Mouse (Mus musculus) MEL (cell line): Measurements from ENCODE around the gene Riox1. TPM values are rescaled to one million over a fixed set of nuclear protein-coding genes. Genes with fewer than 3 reads are reported as not detected.

ENCODE experiments used
- DNase-seq: peaks from one replicate; pipeline ENCODE4 v3.0.0; 2011; ENCODE audit warnings: low read depth, low spot score
- H3K27ac ChIP-seq: 2 replicates; pipeline ENCODE4 v1.5.1; 2012; ENCODE audit warnings: low read depth, mild to moderate bottlenecking, control low read depth, low read length, moderate library complexity; ENCODE audit not compliant: control insufficient read depth
- H3K27me3 ChIP-seq, 2 experiments: fragments of 150-350 bp in 1 of 2; sonication (generic) in 1 of 2; 2 replicates each; pipeline ENCODE4 v1.6.1; 2012; ENCODE audit warnings: low read length in 2 of 2, mild to moderate bottlenecking in 2 of 2, improper control_type of control experiment in 1 of 2, moderate library complexity in 1 of 2; ENCODE audit not compliant: insufficient read depth in 2 of 2, control insufficient read depth in 1 of 2
- H3K36me3 ChIP-seq, 2 experiments: 2 replicates each; pipeline ENCODE4 v1.6.1; 2012 to 2014; ENCODE audit warnings: low read length in 2 of 2, improper control_type of control experiment in 1 of 2, inconsistent platforms in 1 of 2, mild to moderate bottlenecking in 1 of 2; ENCODE audit not compliant: insufficient read depth in 2 of 2, control insufficient read depth in 1 of 2
- H3K4me1 ChIP-seq, 2 experiments: fragments of 150-350 bp in 1 of 2; sonication (generic) in 1 of 2; 2 replicates each; pipeline ENCODE4 v1.6.1; 2012; ENCODE audit warnings: low read length in 2 of 2, improper control_type of control experiment in 1 of 2, mild to moderate bottlenecking in 1 of 2; ENCODE audit not compliant: insufficient read depth in 2 of 2, control insufficient read depth in 1 of 2
- H3K4me3 ChIP-seq, 2 experiments: fragments of 150-350 bp in 1 of 2; sonication (generic) in 1 of 2; 2 replicates each; pipeline ENCODE4 v1.5.1; 2012; ENCODE audit warnings: low read depth in 2 of 2, low read length in 2 of 2, mild to moderate bottlenecking in 2 of 2, moderate library complexity in 2 of 2, control low read depth in 1 of 2, improper control_type of control experiment in 1 of 2; ENCODE audit not compliant: control insufficient read depth in 1 of 2, insufficient read depth in 1 of 2
- H3K79me2 ChIP-seq: 2 replicates; pipeline ENCODE4 v1.6.1; 2012; ENCODE audit warnings: mild to moderate bottlenecking, low read length, moderate library complexity; ENCODE audit not compliant: control insufficient read depth, poor library complexity, insufficient read depth
- H3K9ac ChIP-seq: 2 replicates; pipeline ENCODE4 v1.6.1; 2012; ENCODE audit warnings: low read depth, mild to moderate bottlenecking, control low read depth, low read length, moderate library complexity; ENCODE audit not compliant: control insufficient read depth, poor library complexity, severe bottlenecking
- H3K9me3 ChIP-seq: fragments of 150-350 bp; sonication (generic); replicated peaks from 2 replicates; pipeline ENCODE4 v1.6.1; 2012; ENCODE audit warnings: mild to moderate bottlenecking, low read length, improper control_type of control experiment, moderate library complexity; ENCODE audit not compliant: insufficient read depth
- CHD1 ChIP-seq: IDR thresholded peaks from 2 replicates; pipeline ENCODE4 v1.6.1; 2012; ENCODE audit warnings: low read depth, mild to moderate bottlenecking, inconsistent platforms, low read length, improper control_type of control experiment
- CTCF ChIP-seq, 3 experiments: IDR thresholded peaks in 2 of 3; conservative IDR thresholded peaks in 1 of 3; 2 replicates each; pipeline ENCODE4 v1.5.1; 2011 to 2012; ENCODE audit warnings: low read length in 3 of 3, low read depth in 2 of 3, mild to moderate bottlenecking in 2 of 3, improper control_type of control experiment in 1 of 3, inconsistent platforms in 1 of 3, mixed read lengths in 1 of 3, moderate library complexity in 1 of 3; ENCODE audit not compliant: control insufficient read depth in 1 of 3, insufficient read depth in 1 of 3, poor library complexity in 1 of 3, severe bottlenecking in 1 of 3
- ETS1 ChIP-seq: IDR thresholded peaks from 2 replicates; pipeline ENCODE4 v1.6.1; 2012; ENCODE audit warnings: low read depth, mild to moderate bottlenecking, inconsistent platforms, low read length, improper control_type of control experiment, moderate library complexity
- GABPA ChIP-seq: IDR thresholded peaks from 2 replicates; pipeline ENCODE4 v1.6.1; 2012; ENCODE audit warnings: low read depth, mild to moderate bottlenecking, inconsistent platforms, low read length, improper control_type of control experiment, moderate library complexity
- GATA1 ChIP-seq: IDR thresholded peaks from 2 replicates; pipeline ENCODE4 v1.6.1; 2011; ENCODE audit warnings: low read depth, low read length, improper control_type of control experiment
- JUND ChIP-seq: IDR thresholded peaks from 2 replicates; pipeline ENCODE4 v1.6.1; 2011; ENCODE audit warnings: low read depth, mild to moderate bottlenecking, improper control_type of control experiment, low read length
- MAX ChIP-seq: IDR thresholded peaks from 2 replicates; pipeline ENCODE4 v1.6.1; 2011; ENCODE audit warnings: low read length, improper control_type of control experiment
- MYB ChIP-seq: IDR thresholded peaks from 2 replicates; pipeline ENCODE4 v1.6.1; 2011; ENCODE audit warnings: mild to moderate bottlenecking, low read depth, low read length, improper control_type of control experiment
- MYC ChIP-seq: IDR thresholded peaks from 2 replicates; pipeline ENCODE4 v1.6.1; 2011; ENCODE audit warnings: low read depth, mild to moderate bottlenecking, low read length, improper control_type of control experiment, moderate library complexity
- NELFE ChIP-seq: IDR thresholded peaks from 2 replicates; pipeline ENCODE4 v1.6.1; 2011; ENCODE audit warnings: low read depth, low read length, improper control_type of control experiment
- POLR2AphosphoS5 ChIP-seq: IDR thresholded peaks from 2 replicates; pipeline ENCODE4 v1.6.1; 2012; ENCODE audit warnings: low read depth, borderline replicate concordance, mild to moderate bottlenecking, inconsistent platforms, low read length, moderate library complexity, mixed read lengths
- RAD21 ChIP-seq: IDR thresholded peaks from 2 replicates; pipeline ENCODE4 v1.6.1; 2011; ENCODE audit warnings: mild to moderate bottlenecking, low read depth, low read length, improper control_type of control experiment
- SIN3A ChIP-seq: IDR thresholded peaks from 2 replicates; pipeline ENCODE4 v1.6.1; 2012; ENCODE audit warnings: low read length, improper control_type of control experiment, inconsistent platforms
- SMC3 ChIP-seq: IDR thresholded peaks from 2 replicates; pipeline ENCODE4 v1.6.1; 2011; ENCODE audit warnings: low read depth, low read length, improper control_type of control experiment
- TAL1 ChIP-seq: IDR thresholded peaks from 2 replicates; pipeline ENCODE4 v1.6.1; 2012; ENCODE audit warnings: mild to moderate bottlenecking, inconsistent platforms, low read length, moderate library complexity, mixed read lengths
- USF2 ChIP-seq, 2 experiments: IDR thresholded peaks; 2 replicates each; pipeline ENCODE4 v1.6.1; 2011 to 2012; ENCODE audit warnings: improper control_type of control experiment in 2 of 2, low read length in 2 of 2, borderline replicate concordance in 1 of 2, inconsistent platforms in 1 of 2, low read depth in 1 of 2, mild to moderate bottlenecking in 1 of 2; ENCODE audit not compliant: insufficient read depth in 1 of 2
- ZC3H11A ChIP-seq: IDR thresholded peaks from 2 replicates; pipeline ENCODE4 v1.6.1; 2012; ENCODE audit warnings: low read depth, mild to moderate bottlenecking, inconsistent platforms, low read length, improper control_type of control experiment
- polyA plus RNA-seq, 2 experiments: library from polyadenylated mRNA; stranded (reverse) in 1 of 2; unstranded in 1 of 2; fragments of >175 nt in 1 of 2; fragments of >200 nt in 1 of 2; gene quantifications; 2 replicates each; pipeline versions ENCODE4 v1.2.1 to v1.2.4; 2012; ENCODE audit warnings: low replicate concordance in 2 of 2, low read depth in 1 of 2; ENCODE audit not compliant: insufficient read length in 2 of 2, insufficient read depth in 1 of 2, missing spikeins in 1 of 2
- total RNA-seq: library from RNA; depleted of rRNA; stranded (reverse); fragments of 300-350 nt; gene quantifications from 2 replicates; pipeline ENCODE4 v1.2.3, GENCODE M21; 2012

Gene Riox1
- total and polyA plus RNA-seq, 3 experiments = 46.6 to 47.1 TPM; not detected in 1

DNA sequence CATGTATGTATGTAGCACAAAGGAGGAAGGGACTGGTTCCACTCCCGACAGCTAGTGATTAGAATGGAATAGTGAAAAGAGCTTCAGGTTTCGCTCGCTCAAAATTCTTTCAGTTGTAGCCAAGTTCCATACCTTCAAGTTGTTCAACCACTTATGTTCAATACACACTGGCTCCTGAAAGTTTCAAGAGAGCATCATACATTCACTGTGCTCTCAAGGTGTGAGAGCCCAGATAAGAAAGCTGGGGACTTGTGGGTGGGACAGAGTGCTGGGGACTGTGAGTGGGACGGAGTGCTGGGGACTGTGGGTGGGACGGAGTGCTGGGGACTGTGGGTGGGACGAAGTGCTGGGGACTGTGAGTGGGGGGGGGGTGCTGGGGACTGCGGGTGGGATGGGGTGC lies 14.8 kb downstream of the Riox1 start:
- DNase-seq = no peak
- TF ChIP-seq GATA1 (no peak), MYB (no peak), USF2 (IDR thresholded peaks at IDR 0.05; ENCODE audit: borderline replicate concordance in 1 of 2, insufficient read depth in 1 of 2, low read depth in 1 of 2, low read length in 2 of 2) (no peak), GABPA (no peak), NELFE (no peak), POLR2AphosphoS5 (no peak)
- Histone ChIP-seq H3K4me3 (no peak overlapping the region), H3K4me1 (peaks cover 0 to 3% of the 10 kb centered on the region in 2 experiments; a peak in 1 of 4 replicates), H3K27ac (no peak overlapping the region), H3K79me2 (no peaks in the 10 kb centered on the region), H3K27me3 (no peaks in the 10 kb centered on the region; a peak in 1 of 4 replicates), H3K9me3 (no peaks in the 10 kb centered on the region), H3K9ac (no peak overlapping the region), H3K36me3 (no peaks in the 10 kb centered on the region)

DNA sequence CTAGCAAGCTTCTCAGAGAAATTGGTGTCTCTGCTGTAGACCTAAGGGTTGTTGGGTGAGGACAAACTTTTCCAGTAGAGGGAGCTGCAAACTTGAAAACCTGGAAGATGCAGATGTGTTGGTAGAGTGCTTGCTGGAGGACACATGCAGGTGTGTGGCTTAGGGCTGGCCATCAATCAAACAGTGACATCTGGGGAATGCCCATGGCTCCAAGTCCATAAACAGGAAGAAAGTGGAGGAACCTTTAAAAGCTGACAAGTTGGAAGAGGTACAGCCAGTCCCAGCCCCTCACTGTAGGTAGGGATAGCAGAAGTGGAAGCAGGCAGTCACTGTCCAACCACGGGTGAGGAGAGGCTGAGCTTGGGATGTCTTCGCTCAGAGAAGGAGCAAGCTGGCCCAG lies 21.7 kb downstream of the Riox1 start:
- Histone ChIP-seq H3K4me1 (no peaks in the 10 kb centered on the region), H3K9ac (no peak overlapping the region), H3K36me3 (no peaks in the 10 kb centered on the region), H3K27me3 (no peaks in the 10 kb centered on the region), H3K9me3 (no peaks in the 10 kb centered on the region), H3K27ac (no peak overlapping the region), H3K79me2 (no peaks in the 10 kb centered on the region), H3K4me3 (no peak overlapping the region)
- peak; percentile 73 for DNase-seq
- TF ChIP-seq MYC = no peak
- TF ChIP-seq CHD1 = no peak
- peak; percentile 58 to 93 (median 64) for TF ChIP-seq CTCF (IDR thresholded peaks at IDR 0.05 in 2 of 3, conservative IDR thresholded peaks at IDR 0.05 in 1 of 3; ENCODE audit: control insufficient read depth in 1 of 3, insufficient read depth in 1 of 3, low read depth in 2 of 3, low read length in 3 of 3, poor library complexity in 1 of 3, severe bottlenecking in 1 of 3)
- TF ChIP-seq NELFE = no peak
- peak; percentile 96 for TF ChIP-seq ZC3H11A
- no peak for TF ChIP-seq TAL1
- TF ChIP-seq SMC3 = peak; percentile 93
- TF ChIP-seq USF2 (IDR thresholded peaks at IDR 0.05; ENCODE audit: borderline replicate concordance in 1 of 2, insufficient read depth in 1 of 2, low read depth in 1 of 2, low read length in 2 of 2) = no peak
- TF ChIP-seq ETS1 = no peak
- TF ChIP-seq MYB = no peak
- TF ChIP-seq SIN3A = peak; percentile 38; the same call in 1 of the 2 replicates
- TF ChIP-seq RAD21 = peak; percentile 93
- no peak for TF ChIP-seq MAX

DNA sequence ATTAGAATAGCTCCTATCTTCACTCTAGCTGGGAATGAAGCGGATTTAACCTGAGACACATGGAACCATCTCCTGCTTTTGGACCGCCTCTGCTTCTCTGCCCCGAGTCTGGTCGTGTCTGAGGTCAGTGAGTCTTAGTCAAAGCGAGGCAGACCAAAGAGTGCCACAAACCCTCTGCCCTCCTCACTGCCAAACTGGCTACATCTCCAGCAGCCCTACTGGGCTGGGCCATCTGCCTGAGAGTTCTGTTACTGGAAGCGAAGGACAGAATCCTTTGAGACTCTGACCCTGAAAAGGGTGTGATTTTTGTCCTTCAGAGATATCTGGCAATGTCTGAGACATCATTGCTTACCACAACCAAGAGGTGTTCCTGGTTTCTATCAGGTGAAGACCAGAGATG lies 28.5 kb downstream of the Riox1 start:
- no peak for TF ChIP-seq JUND
- H3K27ac ChIP-seq = no peak overlapping the region
- no peaks in the 10 kb centered on the region for H3K9me3 ChIP-seq
- H3K36me3 ChIP-seq = no peaks in the 10 kb centered on the region
- no peak overlapping the region for H3K4me3 ChIP-seq
- DNase-seq = no peak
- H3K27me3 ChIP-seq = 0 out of 4 replicates have a peak, but pooled peaks cover 0 to 1% of the 10 kb centered on the region in 2 experiments
- H3K4me1 ChIP-seq = no peaks in the 10 kb centered on the region
- no peaks in the 10 kb centered on the region for H3K79me2 ChIP-seq
- no peak overlapping the region for H3K9ac ChIP-seq
